Mouse (Mus musculus): ENCODE data around the gene Bbs9.

GRCm38 (mm10) chr9:22777425-22777824 lies 301.9 kb downstream of the Bbs9 start:
- no peak for TF ChIP-seq HCFC1 (IDR thresholded peaks at IDR 0.05; ENCODE audit: borderline replicate concordance, insufficient read depth, low read length)
- TF ChIP-seq MAFK (IDR thresholded peaks at IDR 0.05; ENCODE audit: insufficient read depth, low read depth, low read length), result no peak
- no peak for TF ChIP-seq ZNF384 (IDR thresholded peaks at IDR 0.05; ENCODE audit: low read depth, low read length)
- no peak for TF ChIP-seq CHD2 (IDR thresholded peaks at IDR 0.05; ENCODE audit: low read depth, low read length)
- TF ChIP-seq ZC3H11A (IDR thresholded peaks at IDR 0.05; ENCODE audit: borderline replicate concordance, low read depth, low read length), result no peak

All from ES-E14 (cell line).